Mouse (Mus musculus) gastrocnemius, adult 18-20 months (tissue): ENCODE measurements at regions not wholly inside any gene's neighbourhood (a gene's known extent, or its start where the extent isn't known, plus 50 kb on each side); places are given as distances from the start of the nearest gene placed in this dataset.

Source experiments
- DNase-seq: peaks from one replicate; pipeline ENCODE4 v3.0.0; 2021; ENCODE audit warnings: low spot score

DNA sequence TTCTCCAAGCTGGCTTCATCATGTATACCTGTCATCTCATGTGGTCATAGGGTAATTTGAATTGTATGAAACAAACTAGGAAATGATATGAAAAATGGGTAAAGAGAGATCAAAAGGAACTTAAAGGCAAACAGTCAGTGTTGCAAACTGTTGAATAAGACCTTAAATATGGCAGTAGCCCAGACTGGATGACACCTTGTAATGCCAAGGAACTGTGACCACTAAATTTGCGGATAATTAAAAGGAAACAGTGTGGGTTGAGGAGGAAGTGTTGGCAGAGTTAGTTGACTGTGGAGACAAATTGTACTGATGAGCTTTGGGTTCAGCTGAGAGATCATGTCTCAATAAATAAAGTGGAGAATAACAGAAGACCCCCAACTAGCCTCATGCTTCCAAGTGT, 147.3 kb upstream of the Rasa1 start:
- DNase-seq, result no peak

DNA sequence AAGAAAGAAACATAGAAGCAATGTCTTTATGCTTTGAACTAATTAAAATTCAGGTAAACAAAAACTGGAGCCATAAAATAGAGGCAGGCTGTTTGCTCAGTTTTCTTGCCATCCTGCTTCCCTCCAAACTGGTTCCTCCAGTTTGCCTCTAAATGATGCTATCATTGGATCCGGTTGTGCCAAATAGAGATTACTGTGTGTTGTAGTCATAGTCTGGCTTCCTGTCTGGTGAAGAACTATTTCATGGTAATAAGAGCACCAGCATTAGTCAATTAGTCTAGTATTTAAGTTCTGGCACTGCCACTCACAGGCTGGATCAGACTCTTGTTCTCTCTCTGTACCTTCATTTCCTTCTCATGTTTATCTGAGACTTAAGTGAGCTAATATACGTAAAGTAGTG, 141.9 kb upstream of the Rasa1 start:
- peak; percentile 2 for DNase-seq

DNA sequence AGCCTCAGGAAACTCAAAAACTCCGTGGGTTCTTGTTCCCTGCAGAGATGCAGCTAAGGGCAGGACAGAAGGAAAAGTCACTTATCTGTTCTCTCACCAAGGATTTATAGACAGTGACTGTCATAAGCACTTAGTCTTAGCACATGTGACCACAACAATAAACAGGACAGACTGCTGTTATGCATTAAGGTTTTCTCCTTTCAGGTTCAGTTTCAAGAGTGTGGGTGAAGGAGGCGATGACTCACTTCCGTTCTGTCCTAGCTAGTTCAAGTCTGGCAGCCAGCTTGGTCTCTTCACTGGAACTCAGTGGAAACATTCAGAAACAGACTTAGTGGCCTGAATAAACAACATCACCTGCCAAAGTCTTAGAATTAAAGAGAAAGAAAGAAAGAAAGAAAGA, 141.1 kb upstream of the Rasa1 start:
- DNase-seq, result peak; percentile 22

DNA sequence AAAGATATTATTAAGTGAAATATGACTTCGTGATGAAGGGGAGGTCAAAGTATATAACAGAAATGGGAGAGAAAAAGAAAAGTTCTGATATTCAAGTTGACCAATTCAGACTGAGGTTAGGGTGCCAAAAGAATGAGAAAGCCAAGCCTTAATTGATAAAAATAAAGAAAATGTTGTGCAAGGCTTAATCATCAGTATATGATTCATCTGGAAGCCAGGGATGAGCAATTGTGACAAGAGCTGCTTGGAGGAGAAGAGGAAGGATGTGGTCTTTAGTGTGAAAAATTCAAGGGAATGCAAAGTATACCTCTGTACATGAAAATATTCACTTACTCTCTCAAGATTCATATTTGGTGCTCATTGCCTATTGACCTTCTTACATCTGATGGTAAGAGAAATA, 129.7 kb upstream of the Rasa1 start:
- no peak for DNase-seq

DNA sequence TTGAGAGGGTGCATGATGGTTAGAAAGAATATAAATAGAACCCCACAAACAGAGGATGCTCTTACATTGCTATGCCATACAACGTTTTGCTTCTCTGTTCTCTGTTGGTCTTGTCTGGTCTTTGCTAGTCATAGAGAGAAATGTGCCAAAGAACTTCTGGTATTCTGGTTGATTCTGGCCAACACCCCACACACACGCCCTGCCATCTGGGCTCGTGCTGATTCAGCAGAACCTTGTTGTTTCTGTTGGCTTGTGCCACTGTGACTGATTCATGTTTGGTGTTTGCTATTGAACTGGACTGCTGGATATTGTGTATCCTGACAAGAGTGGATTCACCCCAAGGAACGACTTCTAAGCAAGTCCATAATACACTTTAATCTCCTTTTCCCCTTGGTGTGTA, 126.0 kb upstream of the Rasa1 start:
- no peak for DNase-seq

DNA sequence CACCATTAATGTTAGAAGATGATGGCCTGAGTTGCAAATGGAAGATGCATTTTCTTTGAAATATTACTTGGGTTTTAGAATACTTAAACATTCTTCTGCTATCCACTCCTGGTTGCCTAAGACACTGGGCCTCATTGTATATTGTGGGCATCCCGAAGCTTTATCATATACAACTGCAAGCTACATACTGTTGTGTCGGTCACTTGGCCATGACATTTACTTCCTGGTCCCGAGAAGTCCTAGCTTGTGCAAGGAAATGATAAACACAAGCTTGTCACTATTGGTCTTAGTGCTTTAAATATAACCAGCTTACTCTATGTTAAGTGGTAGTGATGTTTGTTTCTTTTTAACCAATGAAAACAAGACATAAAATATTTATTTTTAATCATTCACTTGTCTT, 122.4 kb upstream of the Rasa1 start:
- DNase-seq, result no peak

DNA sequence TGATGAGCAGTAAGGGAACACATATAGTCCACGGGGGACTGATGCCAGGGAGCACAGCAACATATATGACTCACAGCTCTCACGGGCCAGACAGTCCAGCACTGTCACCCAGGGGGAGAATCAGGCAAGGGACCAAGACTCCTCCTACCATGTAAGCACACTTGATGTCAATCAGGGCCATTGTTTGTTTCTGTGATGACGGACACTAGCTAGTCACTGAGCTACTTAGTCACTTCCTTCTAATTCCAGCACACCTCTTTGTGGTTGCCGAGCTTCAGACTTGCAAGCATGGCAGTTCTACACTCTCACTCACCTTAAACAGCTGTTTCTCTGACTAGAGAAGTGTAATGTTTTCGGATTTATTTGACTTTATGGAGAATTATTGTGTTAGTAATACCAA, 109.9 kb upstream of the Rasa1 start:
- DNase-seq, result no peak

DNA sequence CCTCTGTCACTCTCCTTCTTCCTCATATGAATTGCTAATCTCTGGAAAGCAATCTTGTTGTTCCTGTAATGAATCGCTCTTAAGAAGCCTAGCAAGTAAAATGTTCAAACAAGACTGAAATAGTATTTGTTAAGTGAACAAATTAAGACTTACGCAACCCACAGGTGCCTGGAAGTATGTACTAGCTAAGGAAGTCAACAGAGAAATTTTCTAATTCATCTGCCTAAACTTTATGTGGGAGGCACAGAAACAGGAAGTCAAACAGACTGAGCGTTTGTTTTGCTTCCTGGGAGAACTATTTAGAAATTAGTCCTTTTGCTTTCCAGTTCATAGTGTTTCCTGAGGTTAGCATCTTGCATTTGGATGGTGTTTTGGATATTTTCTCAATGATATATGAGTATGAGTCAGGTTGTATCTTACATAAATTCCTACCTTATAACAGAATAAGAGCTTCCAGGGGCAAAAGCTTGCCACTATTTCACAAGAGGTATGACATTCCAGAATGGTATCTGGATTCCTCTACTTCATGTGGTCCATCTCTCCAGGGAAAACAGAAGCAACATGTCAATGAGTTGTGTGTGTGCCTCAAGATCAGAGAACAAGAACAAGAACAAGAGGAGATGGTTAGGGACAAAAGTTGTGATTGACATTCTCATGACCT, 87.5 kb upstream of the Rasa1 start:
- no peak for DNase-seq

DNA sequence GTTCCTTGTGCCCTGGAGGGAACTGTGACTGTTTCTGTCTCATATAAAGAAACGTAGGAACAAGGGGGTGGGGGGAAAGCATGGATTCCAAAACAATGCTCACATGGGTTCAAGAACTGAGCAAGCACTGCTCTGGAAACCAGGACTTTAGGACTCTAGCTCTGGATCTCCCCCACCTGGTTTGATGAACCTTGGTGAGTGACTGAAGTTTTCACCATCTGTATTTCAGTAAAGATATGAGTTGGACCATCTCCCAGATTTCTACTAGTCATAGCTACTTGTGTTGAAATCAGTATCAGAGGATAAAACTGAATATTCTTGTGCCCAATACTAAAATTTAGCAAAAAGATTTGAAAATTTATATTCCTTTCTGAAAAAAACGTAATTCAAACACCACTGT, 70.7 kb upstream of the Rasa1 start:
- DNase-seq, result no peak

DNA sequence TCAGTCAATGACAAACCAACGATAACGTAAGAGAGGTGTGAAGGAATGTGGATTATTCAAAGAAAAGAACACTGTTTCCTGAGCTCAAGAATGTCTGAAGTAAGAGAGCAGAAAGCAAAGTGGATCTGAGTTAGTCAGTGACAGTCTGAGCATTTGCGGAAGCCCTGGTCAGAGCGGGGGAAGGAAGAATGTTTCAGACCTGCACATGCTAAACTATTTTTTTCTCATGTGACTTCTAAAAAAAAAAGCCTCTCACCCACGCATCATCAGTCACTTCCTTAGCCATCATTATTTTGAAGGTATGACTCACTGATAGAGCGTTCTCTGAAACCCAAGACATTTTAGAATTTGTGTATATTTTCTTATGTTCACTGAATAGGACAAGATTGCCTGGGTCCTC, 70.2 kb upstream of the Rasa1 start:
- no peak for DNase-seq

DNA sequence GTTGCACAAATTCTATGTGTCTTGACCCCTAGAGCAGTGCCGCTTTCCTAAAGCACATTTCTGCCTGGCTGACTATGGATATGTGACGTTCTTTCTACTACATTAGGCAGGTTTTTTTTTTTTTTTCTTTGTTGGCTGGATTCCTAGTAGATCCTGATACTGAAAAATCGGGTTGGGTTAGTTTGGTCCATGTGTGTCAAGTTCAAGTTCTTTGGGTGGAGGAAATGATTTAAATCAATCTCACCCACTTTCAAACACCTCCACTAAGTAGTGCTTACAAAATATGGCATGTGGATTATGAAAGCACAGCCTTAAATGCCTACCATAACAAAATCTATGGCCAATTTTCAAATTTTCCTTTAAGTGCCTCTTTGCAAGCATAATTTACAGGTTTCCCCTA, 63.1 kb upstream of the Rasa1 start:
- no peak for DNase-seq
